8 mouse cellular contexts compared by ENCODE assay signal in the genomic region with DNA sequence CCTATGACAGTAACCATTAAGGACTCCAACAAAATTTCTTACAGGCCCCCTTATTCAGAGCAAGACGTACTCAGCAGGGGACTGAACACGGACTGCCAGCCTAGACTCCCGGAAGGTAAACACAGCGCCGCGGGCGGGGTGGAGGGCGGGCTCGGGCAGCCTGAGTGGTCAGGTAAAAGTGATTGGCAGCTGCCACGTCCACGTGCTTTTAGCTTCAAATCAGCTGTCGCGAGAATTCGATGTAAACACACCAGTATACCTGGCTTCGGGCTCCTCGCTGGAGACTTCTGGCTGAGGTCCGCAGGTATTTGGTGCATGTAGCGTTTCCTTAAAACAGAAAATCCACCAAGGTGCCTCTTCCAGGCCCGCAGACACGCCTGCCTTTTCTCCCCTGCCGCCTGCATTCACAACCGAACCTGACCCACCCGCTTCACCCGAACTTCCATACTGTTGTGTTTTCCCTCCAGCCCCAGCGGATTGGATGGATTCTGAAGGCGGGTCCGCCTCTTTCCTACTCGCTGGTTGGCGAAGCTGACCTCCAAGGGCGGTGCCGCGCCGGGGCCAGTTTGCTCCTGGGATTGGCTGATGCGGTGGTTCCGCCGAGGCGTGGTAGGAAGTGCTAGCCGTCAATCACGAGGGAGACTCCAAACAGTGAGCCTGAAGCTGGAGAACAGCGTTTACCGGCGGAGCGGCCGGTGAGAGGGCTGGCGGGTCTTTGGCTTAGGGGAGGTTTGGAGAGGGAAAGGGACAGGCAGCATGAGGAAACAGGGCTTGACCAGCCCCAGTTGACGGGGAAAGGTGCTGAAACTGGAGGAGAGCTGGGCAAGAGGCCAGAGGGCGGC. TPM values are rescaled to one million over a fixed set of nuclear protein-coding genes. Genes with fewer than 3 reads are reported as not detected.
DNase-seq lines count a peak whose midpoint lies in the region; ATAC-seq and TF ChIP-seq lines count a peak whose summit lies in the region.

A gene (plus strand): TSS at position 629 of the 842 bp plus-strand sequence.

- 0 out of 2 replicates have a peak within 1 kb of the TSS, but pooled peaks have one; percentile 43 for H3K27ac ChIP-seq in ES-Bruce4 (ENCODE audit: insufficient read depth, low read length)
- peak within 1 kb of the TSS; percentile 63 for H3K27ac ChIP-seq in forebrain, embryonic 13.5 days
- H3K27ac ChIP-seq in liver, postnatal 0 days (ENCODE audit: low read depth) = peak within 1 kb of the TSS; percentile 92
- H3K27ac ChIP-seq in neural tube, embryonic 14.5 days (ENCODE audit: low read depth, low read length) = no peak within 1 kb of the TSS

- peak; percentile 99 for ATAC-seq in cerebellum, adult (ENCODE audit: insufficient number of reproducible peaks, low FRiP score, low TSS enrichment)
- peak; percentile 99 for ATAC-seq in forebrain, embryonic 13.5 days
- ATAC-seq in liver, postnatal 0 days = peak; percentile 98
- ATAC-seq in neural tube, embryonic 14.5 days (ENCODE audit: low read depth) = peak; percentile 100

- 0 out of 2 replicates have a peak, but pooled peaks cover 2% of the 10 kb centered on the region for H3K36me3 ChIP-seq in ES-Bruce4 (ENCODE audit: control insufficient read depth, insufficient read depth, low read length, poor library complexity, severe bottlenecking)
- no peaks in the 10 kb centered on the region for H3K36me3 ChIP-seq in forebrain, embryonic 13.5 days (ENCODE audit: poor library complexity, severe bottlenecking)
- peaks cover 5% of the 10 kb centered on the region; the same call in 1 of the 2 replicates for H3K36me3 ChIP-seq in liver, postnatal 0 days (replicated peaks; ENCODE audit: insufficient read depth, low read length)
- H3K36me3 ChIP-seq in neural tube, embryonic 14.5 days (ENCODE audit: control insufficient read depth, insufficient read depth, low read length) = no peaks in the 10 kb centered on the region

- H3K9me3 ChIP-seq in ES-Bruce4 (replicated peaks; ENCODE audit: control insufficient read depth, insufficient read depth, low read length, poor library complexity, severe bottlenecking) = no peaks in the 10 kb centered on the region
- H3K9me3 ChIP-seq in forebrain, embryonic 13.5 days (replicated peaks) = no peaks in the 10 kb centered on the region
- no peaks in the 10 kb centered on the region for H3K9me3 ChIP-seq in liver, postnatal 0 days (ENCODE audit: low read length)
- H3K9me3 ChIP-seq in neural tube, embryonic 14.5 days (ENCODE audit: control insufficient read depth, low read length) = no peaks in the 10 kb centered on the region

- peak within 1 kb of the TSS; percentile 90 for H3K4me3 ChIP-seq in ES-Bruce4 (ENCODE audit: low read depth, low read length)
- peak within 1 kb of the TSS; percentile 78 for H3K4me3 ChIP-seq in forebrain, embryonic 13.5 days
- peak within 1 kb of the TSS; percentile 81 for H3K4me3 ChIP-seq in liver, postnatal 0 days (ENCODE audit: low read depth, low read length)
- peak within 1 kb of the TSS; percentile 70 for H3K4me3 ChIP-seq in neural tube, embryonic 14.5 days (ENCODE audit: low read depth, low read length)

- H3K4me2 ChIP-seq in forebrain, embryonic 13.5 days = peak within 1 kb of the TSS; percentile 88
- H3K4me2 ChIP-seq in liver, postnatal 0 days (ENCODE audit: low read depth, low read length) = peak within 1 kb of the TSS; percentile 85
- H3K4me2 ChIP-seq in neural tube, embryonic 14.5 days (ENCODE audit: low read depth, low read length) = peak within 1 kb of the TSS; percentile 83

- under 1% methylated on average over 47 of the region's 47 CpGs for WGBS in forebrain, embryonic 13.5 days
- under 1% methylated on average over 47 of the region's 47 CpGs for WGBS in large intestine, adult 2 months
- WGBS in liver, postnatal 0 days (ENCODE audit: insufficient replicate concordance) = under 1% methylated on average over 47 of the region's 47 CpGs
- WGBS in neural tube, embryonic 14.5 days = under 1% methylated on average over 47 of the region's 47 CpGs

- intact Hi-C loops in heart, postnatal 10 days (cut with DNase I) = loop anchor here (1.0 to 10.0 kb wide), 2 partner anchors 41 to 1762 kb away; a partner anchor contains a TSS

- peak within 1 kb of the TSS; percentile 64 for H3K9ac ChIP-seq in ES-Bruce4 (ENCODE audit: low read depth, poor library complexity, severe bottlenecking)
- peak within 1 kb of the TSS; percentile 86 for H3K9ac ChIP-seq in forebrain, embryonic 13.5 days
- H3K9ac ChIP-seq in liver, postnatal 0 days (replicated peaks) = peak within 1 kb of the TSS; percentile 88
- H3K9ac ChIP-seq in neural tube, embryonic 14.5 days (replicated peaks; ENCODE audit: low read depth, low read length) = peak within 1 kb of the TSS; percentile 68

- DNase-seq in heart, postnatal 10 days = peak; percentile 99
- DNase-seq in large intestine, adult 2 months (ENCODE audit: low read depth, low spot score) = peak; percentile 97
- DNase-seq in liver, postnatal 0 days = peak; percentile 98
- peak; percentile 95 for DNase-seq in testis, postnatal 10 days (ENCODE audit: low spot score)

- peak; percentile 95 for TF ChIP-seq POLR2A in ES-Bruce4 (IDR thresholded peaks at IDR 0.05; ENCODE audit: insufficient read depth, low read length)

- TF ChIP-seq CTCF in ES-Bruce4 (IDR thresholded peaks at IDR 0.05; ENCODE audit: low read depth, low read length) = no peak
- 0 out of 2 replicates have a peak, but pooled peaks have one; percentile 4 for TF ChIP-seq CTCF in liver, postnatal 0 days (IDR thresholded peaks at IDR 0.05; ENCODE audit: low read depth)

- TF ChIP-seq EP300 in ES-Bruce4 (IDR thresholded peaks at IDR 0.05; ENCODE audit: insufficient read depth, low read depth, low read length) = no peak
- peak; percentile 75 for TF ChIP-seq EP300 in liver, postnatal 0 days (IDR thresholded peaks at IDR 0.05; ENCODE audit: low read depth)

- no peaks in the 10 kb centered on the region for H3K27me3 ChIP-seq in ES-Bruce4 (ENCODE audit: control insufficient read depth, insufficient read depth, low read length, poor library complexity, severe bottlenecking)
- H3K27me3 ChIP-seq in forebrain, embryonic 13.5 days = no peaks in the 10 kb centered on the region
- H3K27me3 ChIP-seq in liver, postnatal 0 days (ENCODE audit: insufficient read depth, low read length) = no peaks in the 10 kb centered on the region
- no peaks in the 10 kb centered on the region for H3K27me3 ChIP-seq in neural tube, embryonic 14.5 days (ENCODE audit: control insufficient read depth, insufficient read depth, low read length)

- no peaks in the 10 kb centered on the region for H3K4me1 ChIP-seq in ES-Bruce4 (ENCODE audit: control insufficient read depth, insufficient read depth, low read length)
- peaks cover 12% of the 10 kb centered on the region for H3K4me1 ChIP-seq in forebrain, embryonic 13.5 days
- H3K4me1 ChIP-seq in liver, postnatal 0 days (ENCODE audit: insufficient read depth) = peaks cover 10% of the 10 kb centered on the region
- peaks cover 7% of the 10 kb centered on the region; the same call in 1 of the 2 replicates for H3K4me1 ChIP-seq in neural tube, embryonic 14.5 days (ENCODE audit: control insufficient read depth, insufficient read depth, low read length)

RNA-seq across cellular contexts. Expression of the gene that starts here (rescaled TPM):
- 36.7 and 37.8 TPM in 2 replicates for polyA plus RNA-seq in ES-Bruce4 (2011; ENCODE audit: insufficient read depth, insufficient read length, low read depth, missing spikeins)
- polyA plus RNA-seq in forebrain, embryonic 13.5 days (2015; fragmentation: Nextera tagmentation; extraction: Ambion mirVana) = 19.6 and 19.7 TPM in 2 replicates
- total RNA-seq in heart, postnatal 10 days (2021) = 10 to 100 TPM; 31.9 to 34.6 TPM
- 12.8 and 15.1 TPM in 2 replicates for polyA plus RNA-seq in large intestine, adult 2 months (2012; rRNA removed)
- polyA plus RNA-seq in liver, postnatal 0 days (2015; fragmentation: Nextera tagmentation; extraction: Ambion mirVana) = 13.6 and 14.1 TPM in 2 replicates
- polyA plus RNA-seq in neural tube, embryonic 14.5 days (2014; fragmentation: Nextera tagmentation; extraction: Ambion mirVana) = 30.9 and 41.9 TPM in 2 replicates
